Mouse (Mus musculus) layer of hippocampus, postnatal 36 days (tissue): Measurements from ENCODE around the gene Fras1. TPM values are rescaled to one million over a fixed set of nuclear protein-coding genes. Genes with fewer than 3 reads are reported as not detected.

Experiments used
- DNase-seq, 2 experiments: peaks; one replicate each; pipeline ENCODE4 v3.0.0; 2022
- total RNA-seq, 2 experiments: library from RNA; stranded (reverse); gene quantifications; 2 replicates each; pipeline ENCODE4 v1.2.3; 2021

The Fras1 gene
- total RNA-seq, 2 experiments from 2014 or later: 11.4 to 13.4 TPM

GRCm38 (mm10) chr5:96793953-96794635 lies 420.3 kb downstream of the Fras1 start:
- DNase-seq: no peak

GRCm38 (mm10) chr5:96795752-96796151 lies 422.0 kb downstream of the Fras1 start:
- no peak for DNase-seq

- DNase-seq: no peak
Observed at GRCm38 (mm10) chr5:96797465-96797864, 423.7 kb downstream of the Fras1 start.

GRCm38 (mm10) chr5:96799165-96799564 lies 425.4 kb downstream of the Fras1 start:
- no peak for DNase-seq

- DNase-seq: no peak
Observed at GRCm38 (mm10) chr5:96799969-96800368, 426.2 kb downstream of the Fras1 start.

- no peak for DNase-seq
Observed at GRCm38 (mm10) chr5:96802185-96802584, 428.4 kb downstream of the Fras1 start.

GRCm38 (mm10) chr5:96803091-96803490 lies 429.3 kb downstream of the Fras1 start:
- DNase-seq: no peak

- no peak for DNase-seq
Observed at GRCm38 (mm10) chr5:96804304-96804703, 430.5 kb downstream of the Fras1 start.

GRCm38 (mm10) chr5:96804813-96805212 lies 431.1 kb downstream of the Fras1 start:
- no peak for DNase-seq

GRCm38 (mm10) chr5:96810620-96811019 lies 436.9 kb downstream of the Fras1 start:
- DNase-seq: no peak

- no peak for DNase-seq
Observed at GRCm38 (mm10) chr5:96824769-96825327, 451.1 kb downstream of the Fras1 start.

GRCm38 (mm10) chr5:96827176-96827575 lies 453.4 kb downstream of the Fras1 start:
- no peak for DNase-seq

Other genes starting within 250 kb of the Fras1 start
- 10 to 100 TPM; 72.8 to 87.4 TPM for gene Cnot6l, start 209.8 kb upstream of the Fras1 start, total RNA-seq
- gene Mrpl1, start 164.5 kb upstream of the Fras1 start, total RNA-seq: 10 to 100 TPM; 15.8 to 17.3 TPM